Mouse (Mus musculus) CD4-positive, CD25-positive, alpha-beta regulatory T cell, adult 4 months (primary cell): Measurements from ENCODE around the gene Gm17349. TPM values are rescaled to one million over a fixed set of nuclear protein-coding genes. Genes with fewer than 3 reads are reported as not detected.

ENCODE experiments used
- ATAC-seq: one replicate; pipeline ENCODE4 v1.8.0; 2017
- polyA plus RNA-seq, 2 experiments: library from polyadenylated mRNA; unstranded; fragments of 100-300 nt; shearing (Covaris generic); gene quantifications; one replicate each; pipeline ENCODE4 v1.2.1; 2017

The Gm17349 gene
- polyA plus RNA-seq, 2 experiments from 2014 or later, result not detected

- ATAC-seq, result no peak
Observed at GRCm38 (mm10) chr15:99658437-99658836, 46.9 kb downstream of the Gm17349 start.

GRCm38 (mm10) chr15:99655956-99656355 lies 49.3 kb downstream of the Gm17349 start:
- no peak for ATAC-seq

GRCm38 (mm10) chr15:99653876-99654275 lies 51.4 kb downstream of the Gm17349 start:
- no peak for ATAC-seq

- no peak for ATAC-seq
Observed at GRCm38 (mm10) chr15:99653291-99653690, 52.0 kb downstream of the Gm17349 start.

Other genes with a start within 250 kb of the Gm17349 start
- gene Nckap5l, start 247.7 kb downstream of the Gm17349 start, polyA plus RNA-seq, result 1 to 10 TPM; 1.2 to 2.3 TPM
- gene Bcdin3d, start 230.8 kb downstream of the Gm17349 start, polyA plus RNA-seq, result 10 to 100 TPM; 27.9 to 41.0 TPM
- gene Faim2, start 177.3 kb downstream of the Gm17349 start, polyA plus RNA-seq, result under 1 TPM in 1 of 2 experiments, not detected in 1; 0.03 TPM
- not detected for gene Aqp2, start 126.4 kb downstream of the Gm17349 start, polyA plus RNA-seq
- gene Aqp5, start 114.7 kb downstream of the Gm17349 start, polyA plus RNA-seq, result not detected
- gene Aqp6, start 104.1 kb downstream of the Gm17349 start, polyA plus RNA-seq, result not detected
- gene Racgap1, start 53.8 kb downstream of the Gm17349 start, polyA plus RNA-seq, result 10 to 100 TPM; 17.6 to 18.2 TPM
- under 1 TPM in 1 of 2 experiments, not detected in 1; 0.52 TPM for gene Asic1, start 35.1 kb downstream of the Gm17349 start, polyA plus RNA-seq
- 10 to 100 TPM; 10.0 to 14.8 TPM for gene Smarcd1, start 3.4 kb downstream of the Gm17349 start, polyA plus RNA-seq
- under 1 TPM in 1 of 2 experiments, not detected in 1; 0.41 TPM for gene Gpd1, start 12.0 kb upstream of the Gm17349 start, polyA plus RNA-seq
- gene Cox14, start 20.1 kb upstream of the Gm17349 start, polyA plus RNA-seq, result 100 to 1,000 TPM; 139 to 168 TPM
- 10 to 100 TPM; 54.4 to 64.6 TPM for gene Cers5, start 67.4 kb upstream of the Gm17349 start, polyA plus RNA-seq
- gene Lima1, start 170.0 kb upstream of the Gm17349 start, polyA plus RNA-seq, result 1 to 10 TPM; 3.0 to 3.6 TPM